Mouse (Mus musculus) T-helper 17 cell (primary cell): ENCODE data around the gene 2210010C04Rik.

Source experiments
- in situ Hi-C, 2 experiments: fragments of 300-600 bp; cut with MboI, MseI; formaldehyde crosslinking; loops; 1 replicate in 1 of 2; 2 replicates in 1 of 2; pipeline ENCODE4 v1.15.1; 2025; ENCODE audit warnings: high pct_unique_total_duplicates in 2 of 2

The 2210010C04Rik gene

GRCm38 (mm10) chr6:41035409-41035808 lies at the start of gene 2210010C04Rik:
Gene 2210010C04Rik, minus strand, starts transcription at chr6:41035509.
- in situ Hi-C loops, result loop anchor here (5.0 to 25.0 kb wide), 3 partner anchors 133 to 1527 kb away; partner anchors contain the start of gene Prss58 (in 1 of the 2)

- in situ Hi-C loops, result loop anchor here in 1 of 2 experiments (10.0 kb wide), 1 partner anchor 1585 kb away; no protein-coding TSS in a partner anchor
These were observed 44.8 kb upstream of the 2210010C04Rik start for GRCm38 (mm10) chr6:41080121-41080520.

GRCm38 (mm10) chr6:41078539-41079303 lies 43.4 kb upstream of the 2210010C04Rik start:
- in situ Hi-C loops, result no loop called here

GRCm38 (mm10) chr6:41075753-41076152 lies 40.4 kb upstream of the 2210010C04Rik start:
- in situ Hi-C loops, result no loop called here

- in situ Hi-C loops, result no loop called here
These were observed 28.0 kb upstream of the 2210010C04Rik start for GRCm38 (mm10) chr6:41063332-41063731.

- in situ Hi-C loops, result no loop called here
These were observed 27.4 kb upstream of the 2210010C04Rik start for GRCm38 (mm10) chr6:41062746-41063145.

GRCm38 (mm10) chr6:41062081-41062480 lies 26.8 kb upstream of the 2210010C04Rik start:
- in situ Hi-C loops, result no loop called here

- in situ Hi-C loops, result no loop called here
These were observed 25.8 kb upstream of the 2210010C04Rik start for GRCm38 (mm10) chr6:41061085-41061484.

- in situ Hi-C loops, result loop anchor here in 1 of 2 experiments (10.0 kb wide), 1 partner anchor 163 kb away; no protein-coding TSS in a partner anchor
These were observed 22.3 kb upstream of the 2210010C04Rik start for GRCm38 (mm10) chr6:41057653-41058052.

GRCm38 (mm10) chr6:41055581-41055980 lies 20.3 kb upstream of the 2210010C04Rik start:
- in situ Hi-C loops, result loop anchor here in 1 of 2 experiments (10.0 kb wide), 1 partner anchor 161 kb away; no protein-coding TSS in a partner anchor

GRCm38 (mm10) chr6:41054379-41054778 lies 19.1 kb upstream of the 2210010C04Rik start:
- in situ Hi-C loops, result loop anchor here in 1 of 2 experiments (10.0 kb wide), 1 partner anchor 160 kb away; no protein-coding TSS in a partner anchor

GRCm38 (mm10) chr6:41051824-41052223 lies 16.5 kb upstream of the 2210010C04Rik start:
- in situ Hi-C loops, result loop anchor here in 1 of 2 experiments (10.0 kb wide), 1 partner anchor 157 kb away; no protein-coding TSS in a partner anchor

GRCm38 (mm10) chr6:41048602-41049001 lies 13.3 kb upstream of the 2210010C04Rik start:
- in situ Hi-C loops, result loop anchor here (5.0 to 25.0 kb wide), 5 partner anchors 499 to 1514 kb away; no protein-coding TSS in a partner anchor

- in situ Hi-C loops, result loop anchor here (5.0 to 25.0 kb wide), 5 partner anchors 499 to 1514 kb away; no protein-coding TSS in a partner anchor
These were observed 12.7 kb upstream of the 2210010C04Rik start for GRCm38 (mm10) chr6:41047961-41048360.

GRCm38 (mm10) chr6:41047202-41047601 lies 11.9 kb upstream of the 2210010C04Rik start:
- in situ Hi-C loops, result loop anchor here (5.0 to 25.0 kb wide), 5 partner anchors 500 to 1515 kb away; no protein-coding TSS in a partner anchor

GRCm38 (mm10) chr6:41046553-41046952 lies 11.2 kb upstream of the 2210010C04Rik start:
- in situ Hi-C loops, result loop anchor here (5.0 to 25.0 kb wide), 5 partner anchors 501 to 1516 kb away; no protein-coding TSS in a partner anchor

GRCm38 (mm10) chr6:41044753-41045152 lies 9.4 kb upstream of the 2210010C04Rik start:
- in situ Hi-C loops, result loop anchor here (5.0 to 25.0 kb wide), 5 partner anchors 503 to 1518 kb away; no protein-coding TSS in a partner anchor

- in situ Hi-C loops, result loop anchor here (25.0 kb wide), 2 partner anchors 1143 to 1518 kb away; no protein-coding TSS in a partner anchor
These were observed 9.0 kb upstream of the 2210010C04Rik start for GRCm38 (mm10) chr6:41044314-41044713.

GRCm38 (mm10) chr6:41032802-41033201 lies 2.5 kb downstream of the 2210010C04Rik start:
- in situ Hi-C loops, result loop anchor here (25.0 kb wide), 2 partner anchors 1154 to 1529 kb away; no protein-coding TSS in a partner anchor

GRCm38 (mm10) chr6:41032231-41032630 lies 3.1 kb downstream of the 2210010C04Rik start:
- in situ Hi-C loops, result loop anchor here (25.0 kb wide), 2 partner anchors 1155 to 1530 kb away; no protein-coding TSS in a partner anchor

- in situ Hi-C loops, result loop anchor here (25.0 kb wide), 2 partner anchors 1156 to 1531 kb away; no protein-coding TSS in a partner anchor
These were observed 4.5 kb downstream of the 2210010C04Rik start for GRCm38 (mm10) chr6:41030821-41031220.

GRCm38 (mm10) chr6:41027053-41027452 lies 8.3 kb downstream of the 2210010C04Rik start:
- in situ Hi-C loops, result loop anchor here (25.0 kb wide), 2 partner anchors 1160 to 1535 kb away; no protein-coding TSS in a partner anchor
